Mouse (Mus musculus) lung, embryonic 14.5 days (tissue): ENCODE measurements at regions not wholly inside any gene's neighbourhood (a gene's known extent, or its start where the extent isn't known, plus 50 kb on each side); places are given as distances from the start of the nearest gene placed in this dataset.
A peak's percentile ranks its signal among the peaks of the same experiment; 100 is the strongest.

Source experiments
- ATAC-seq: fragments of 200-750 bp; cut with Nextera tagmentation; 2 replicates; pipeline ENCODE4 v1.8.0; 2017; ENCODE audit warnings: mild to moderate bottlenecking, moderate TSS enrichment, moderate library complexity; ENCODE audit not compliant: insufficient read depth
- DNase-seq: peaks from one replicate; pipeline ENCODE4 v3.0.0-alpha.2; 2015
- H3K27ac ChIP-seq: fragments of 300-500 bp; sonication (generic); 2 replicates; pipeline ENCODE4 v1.5.1; 2014; ENCODE audit warnings: low read depth, mild to moderate bottlenecking, moderate library complexity
- H3K27me3 ChIP-seq: fragments of 300-500 bp; sonication (generic); 2 replicates; pipeline ENCODE4 v1.6.1; 2014; ENCODE audit warnings: low read length, control low read depth; ENCODE audit not compliant: insufficient read depth
- H3K36me3 ChIP-seq: fragments of 300-500 bp; sonication (generic); 2 replicates; pipeline ENCODE4 v1.6.1; 2014; ENCODE audit warnings: control low read depth; ENCODE audit not compliant: insufficient read depth
- H3K4me1 ChIP-seq: fragments of 300-500 bp; sonication (generic); 2 replicates; pipeline ENCODE4 v1.6.1; 2014; ENCODE audit warnings: antibody characterized with exemption, control low read depth; ENCODE audit not compliant: insufficient read depth
- H3K4me2 ChIP-seq: fragments of 300-500 bp; sonication (generic); 2 replicates; pipeline ENCODE4 v1.6.1; 2014; ENCODE audit warnings: mild to moderate bottlenecking
- H3K4me3 ChIP-seq: fragments of 300-500 bp; sonication (generic); 2 replicates; pipeline ENCODE4 v1.5.1; 2014; ENCODE audit warnings: low read depth, low read length
- H3K9ac ChIP-seq: fragments of 300-500 bp; sonication (generic); 2 replicates; pipeline ENCODE4 v1.6.1; 2014
- H3K9me3 ChIP-seq: fragments of 300-500 bp; sonication (generic); 2 replicates; pipeline ENCODE4 v1.6.1; 2016; ENCODE audit warnings: low read depth, low read length, control low read depth
- CTCF ChIP-seq: IDR thresholded peaks from 2 replicates; pipeline ENCODE4 v1.5.1; 2016; ENCODE audit warnings: antibody characterized with exemption, low read depth
- WGBS: fragments of 180-500 bp; shearing (Covaris S2); extraction: QIAGEN DNeasy Blood & Tissue Kit; methylation state at CpG from one replicate; pipeline ENCODE4 v1.1.7; 2014; 5-methylcytosine and 5-hydroxymethylcytosine counted together

DNA sequence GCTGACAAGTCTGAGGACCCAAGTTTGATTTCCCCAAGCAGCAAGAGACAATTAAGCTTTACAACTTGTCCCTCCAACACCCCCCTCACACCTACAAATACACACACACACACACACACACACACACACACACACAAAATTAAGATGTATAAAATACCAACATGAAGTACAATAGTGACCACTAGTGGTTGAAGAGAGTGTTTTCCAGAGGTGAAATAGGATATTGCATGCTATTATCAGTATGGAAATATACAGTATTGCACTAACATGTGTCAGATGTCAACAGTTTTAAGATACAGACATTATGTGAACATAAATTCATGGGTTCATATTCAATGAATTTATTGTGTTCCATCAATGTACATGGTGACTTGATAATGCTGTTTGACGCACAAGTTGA is 685.7 kb upstream of the Cdh6 start:
- no peaks in the 10 kb centered on the region for H3K9me3 ChIP-seq
- no peak overlapping the region for H3K4me2 ChIP-seq
- H3K9ac ChIP-seq = no peak overlapping the region
- DNase-seq (peak; percentile 54), ATAC-seq (0 out of 2 replicates have a peak, but pooled peaks have one; percentile 56)
- H3K27ac ChIP-seq = no peak overlapping the region
- TF ChIP-seq CTCF = peak; percentile 69
- H3K36me3 ChIP-seq = no peaks in the 10 kb centered on the region
- no peak overlapping the region for H3K4me3 ChIP-seq
- 78% methylated on average over 1 of the region's 1 CpGs for WGBS
- no peaks in the 10 kb centered on the region for H3K27me3 ChIP-seq
- H3K4me1 ChIP-seq = no peaks in the 10 kb centered on the region

DNA sequence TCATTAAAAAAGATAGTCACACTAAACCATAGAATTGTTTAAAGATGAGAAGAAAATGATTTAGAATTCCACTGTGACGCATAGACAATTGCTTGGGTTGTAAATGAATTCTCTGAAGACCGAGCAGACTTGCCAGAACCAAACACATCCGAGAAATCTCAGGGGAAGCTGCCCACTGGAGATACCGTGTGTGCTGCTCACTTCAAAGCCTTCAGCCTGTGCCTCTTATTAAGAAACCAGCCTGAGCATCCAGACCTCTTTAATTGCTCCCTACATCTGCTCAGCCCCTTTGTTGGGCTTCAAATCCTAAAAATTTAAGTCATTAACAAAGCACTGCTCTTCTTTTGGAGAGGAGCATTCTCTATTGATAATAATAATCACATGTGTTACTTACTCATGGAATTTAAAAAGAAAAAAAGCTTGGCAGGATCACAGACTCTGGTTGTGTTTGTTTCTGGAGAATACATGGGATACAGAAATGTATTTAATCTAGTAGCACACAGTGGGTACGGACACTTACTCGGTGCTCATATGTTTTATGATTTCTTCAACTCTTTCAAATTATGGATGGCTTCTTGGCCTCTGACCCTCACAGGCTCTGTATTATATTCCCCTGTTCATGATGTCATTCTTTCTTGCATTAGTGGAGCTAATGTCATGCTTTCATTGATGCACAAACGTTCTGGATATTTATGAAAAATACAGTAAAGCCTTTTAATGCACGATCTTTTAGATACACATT is 680.8 kb upstream of the Cdh6 start:
- no peak overlapping the region for H3K4me3 ChIP-seq
- no peak for DNase-seq
- H3K27ac ChIP-seq = no peak overlapping the region
- H3K9me3 ChIP-seq = no peaks in the 10 kb centered on the region
- H3K4me2 ChIP-seq = no peak overlapping the region
- 68% methylated on average over 8 of the region's 8 CpGs for WGBS
- no peak for TF ChIP-seq CTCF
- ATAC-seq = no peak
- no peaks in the 10 kb centered on the region for H3K27me3 ChIP-seq
- H3K9ac ChIP-seq = no peak overlapping the region
- H3K36me3 ChIP-seq = no peaks in the 10 kb centered on the region
- no peaks in the 10 kb centered on the region for H3K4me1 ChIP-seq
